Mouse (Mus musculus) lung, embryonic 14.5 days (tissue): ENCODE data around the gene Runx2. TPM values are rescaled to one million over a fixed set of nuclear protein-coding genes. Genes with fewer than 3 reads are reported as not detected.

Experiments
- ATAC-seq: fragments of 200-750 bp; cut with Nextera tagmentation; 2 replicates; pipeline ENCODE4 v1.8.0; 2017; ENCODE audit warnings: mild to moderate bottlenecking, moderate TSS enrichment, moderate library complexity; ENCODE audit not compliant: insufficient read depth
- DNase-seq: peaks from one replicate; pipeline ENCODE4 v3.0.0-alpha.2; 2015
- H3K27ac ChIP-seq: fragments of 300-500 bp; sonication (generic); 2 replicates; pipeline ENCODE4 v1.5.1; 2014; ENCODE audit warnings: low read depth, mild to moderate bottlenecking, moderate library complexity
- H3K27me3 ChIP-seq: fragments of 300-500 bp; sonication (generic); 2 replicates; pipeline ENCODE4 v1.6.1; 2014; ENCODE audit warnings: low read length, control low read depth; ENCODE audit not compliant: insufficient read depth
- H3K36me3 ChIP-seq: fragments of 300-500 bp; sonication (generic); 2 replicates; pipeline ENCODE4 v1.6.1; 2014; ENCODE audit warnings: control low read depth; ENCODE audit not compliant: insufficient read depth
- H3K4me1 ChIP-seq: fragments of 300-500 bp; sonication (generic); 2 replicates; pipeline ENCODE4 v1.6.1; 2014; ENCODE audit warnings: antibody characterized with exemption, control low read depth; ENCODE audit not compliant: insufficient read depth
- H3K4me2 ChIP-seq: fragments of 300-500 bp; sonication (generic); 2 replicates; pipeline ENCODE4 v1.6.1; 2014; ENCODE audit warnings: mild to moderate bottlenecking
- H3K4me3 ChIP-seq: fragments of 300-500 bp; sonication (generic); 2 replicates; pipeline ENCODE4 v1.5.1; 2014; ENCODE audit warnings: low read depth, low read length
- H3K9ac ChIP-seq: fragments of 300-500 bp; sonication (generic); 2 replicates; pipeline ENCODE4 v1.6.1; 2014
- H3K9me3 ChIP-seq: fragments of 300-500 bp; sonication (generic); 2 replicates; pipeline ENCODE4 v1.6.1; 2016; ENCODE audit warnings: low read depth, low read length, control low read depth
- CTCF ChIP-seq: IDR thresholded peaks from 2 replicates; pipeline ENCODE4 v1.5.1; 2016; ENCODE audit warnings: antibody characterized with exemption, low read depth
- WGBS: fragments of 180-500 bp; shearing (Covaris S2); extraction: QIAGEN DNeasy Blood & Tissue Kit; methylation state at CpG from one replicate; pipeline ENCODE4 v1.1.7; 2014; 5-methylcytosine and 5-hydroxymethylcytosine counted together
- polyA plus RNA-seq: library from polyadenylated mRNA; unstranded; fragments of >200 nt; fragmentation: Nextera tagmentation; extraction: Ambion mirVana; gene quantifications from 2 replicates; pipeline ENCODE4 v1.2.1, GENCODE M21; 2014

The Runx2 gene
- polyA plus RNA-seq, 1 experiment from 2014 or later = 1.3 TPM

DNA sequence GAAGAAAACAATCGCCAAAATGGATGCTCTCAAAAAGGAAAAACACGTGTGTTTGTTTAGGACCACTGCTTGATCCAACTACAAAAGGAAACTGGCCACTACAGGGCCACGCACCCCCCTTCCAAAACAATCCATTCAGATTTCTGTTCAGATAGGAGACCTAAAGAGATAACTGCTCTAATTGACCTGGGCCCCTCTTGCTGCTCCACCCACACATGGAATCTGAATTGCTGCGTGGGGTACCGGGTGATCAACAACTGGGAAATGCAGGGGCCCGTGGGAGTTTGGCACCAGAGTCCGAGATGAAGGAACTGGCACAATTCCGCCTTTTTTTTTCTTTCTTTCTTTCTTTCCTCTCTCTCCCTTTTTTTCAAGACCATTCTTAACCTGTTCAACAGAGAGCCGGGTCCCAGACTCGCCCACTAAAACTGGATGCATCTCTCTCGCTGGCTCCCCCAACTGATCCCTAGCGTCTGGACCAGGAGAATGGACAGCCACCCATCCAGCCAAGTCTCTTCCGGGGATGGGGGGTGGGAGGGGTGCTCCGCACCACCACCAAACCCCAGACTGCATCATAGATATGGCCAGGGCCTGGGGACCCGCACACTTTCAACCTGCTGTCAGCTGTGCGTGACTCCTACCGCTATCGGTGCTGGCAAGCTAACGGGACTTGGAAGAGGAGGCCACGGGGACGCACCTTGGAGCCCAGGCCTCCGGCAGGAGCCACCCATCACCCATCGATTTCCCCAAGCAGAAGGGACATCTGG lies 80.9 kb downstream of the Runx2 start:
- ATAC-seq = no peak
- H3K4me1 ChIP-seq = 0 out of 2 replicates have a peak, but pooled peaks cover 4% of the 10 kb centered on the region
- peaks cover 70% of the 10 kb centered on the region for H3K27me3 ChIP-seq
- no peak overlapping the region for H3K9ac ChIP-seq
- no peaks in the 10 kb centered on the region for H3K9me3 ChIP-seq
- peak overlapping the region; percentile 64 for H3K4me3 ChIP-seq
- no peak overlapping the region for H3K27ac ChIP-seq
- TF ChIP-seq CTCF = no peak
- H3K36me3 ChIP-seq = no peaks in the 10 kb centered on the region
- WGBS = 8% methylated on average over 23 of the region's 23 CpGs
- no peak for DNase-seq
- peak overlapping the region; percentile 93 for H3K4me2 ChIP-seq

DNA sequence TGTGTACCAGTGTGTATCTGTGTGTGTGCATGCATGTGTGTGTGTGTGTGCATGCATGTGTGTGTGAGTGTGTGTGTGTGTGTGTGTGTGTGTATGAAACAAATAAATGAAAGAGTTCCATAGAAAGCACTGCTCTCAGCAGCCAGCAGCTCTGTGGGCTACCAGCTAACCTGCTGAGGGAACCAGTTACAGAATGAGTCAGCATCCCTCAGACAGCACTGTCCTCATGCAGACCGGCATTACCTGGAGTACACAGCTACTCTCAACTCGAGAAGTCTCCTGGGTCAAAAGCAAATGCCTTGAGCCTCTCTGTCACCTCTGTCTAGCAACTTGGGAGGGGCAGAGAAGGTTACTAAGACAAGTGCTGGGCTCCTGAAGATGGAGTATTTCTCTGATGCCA lies 86.1 kb downstream of the Runx2 start:
- DNase-seq (no peak), ATAC-seq (no peak)
- H3K27me3 ChIP-seq = peaks cover 22% of the 10 kb centered on the region
- H3K4me1 ChIP-seq = no peaks in the 10 kb centered on the region
- H3K4me3 ChIP-seq = no peak overlapping the region
- H3K9me3 ChIP-seq = no peaks in the 10 kb centered on the region
- H3K4me2 ChIP-seq = no peak overlapping the region
- WGBS = 36% methylated on average over 2 of the region's 2 CpGs
- no peak overlapping the region for H3K27ac ChIP-seq
- no peaks in the 10 kb centered on the region for H3K36me3 ChIP-seq
- TF ChIP-seq CTCF = no peak
- H3K9ac ChIP-seq = no peak overlapping the region

GRCm38 (mm10) chr17:44727675-44728074 lies 86.9 kb downstream of the Runx2 start:
- TF ChIP-seq CTCF = no peak
- no peak for DNase-seq
- ATAC-seq = no peak

DNA sequence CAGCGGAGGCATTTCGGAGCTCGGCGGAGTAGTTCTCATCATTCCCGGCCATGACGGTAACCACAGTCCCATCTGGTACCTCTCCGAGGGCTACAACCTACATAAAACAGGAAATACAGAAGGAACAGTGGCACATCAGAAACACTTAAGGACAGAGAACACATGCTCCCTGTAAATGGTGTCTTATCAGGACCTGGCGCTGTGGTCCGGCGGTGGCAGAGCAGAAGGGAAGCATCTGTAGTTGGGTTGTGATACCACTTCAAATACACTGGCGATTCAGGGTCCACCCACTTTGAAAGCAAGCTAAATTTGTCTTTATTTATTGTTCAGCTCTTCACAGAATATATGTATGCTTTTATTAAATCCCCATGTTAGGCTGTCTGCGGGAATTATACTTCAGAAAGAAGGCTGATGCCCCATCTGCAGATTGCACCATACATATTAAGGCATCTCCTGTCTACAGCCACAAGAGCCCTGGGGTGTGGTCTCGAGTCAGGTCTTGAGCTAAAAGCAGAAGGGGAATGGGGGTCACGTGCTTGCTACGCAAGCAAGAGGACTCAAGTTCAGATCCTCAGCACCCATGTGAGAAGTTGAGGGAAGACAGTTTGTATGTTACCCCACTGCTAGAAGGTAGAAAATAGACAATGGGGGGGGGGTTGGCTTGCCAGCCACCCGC lies 89.7 kb downstream of the Runx2 start:
- Histone ChIP-seq H3K9me3 (no peaks in the 10 kb centered on the region), H3K9ac (no peak overlapping the region), H3K4me3 (no peak overlapping the region), H3K36me3 (no peaks in the 10 kb centered on the region), H3K27me3 (peaks cover 3% of the 10 kb centered on the region; the same call in 1 of the 2 replicates), H3K4me1 (no peaks in the 10 kb centered on the region), H3K4me2 (no peak overlapping the region), H3K27ac (no peak overlapping the region)
- DNase-seq = no peak
- 70% methylated on average over 16 of the region's 16 CpGs for WGBS
- ATAC-seq = no peak
- TF ChIP-seq CTCF = no peak

More at GRCm38 (mm10) chr17:44727675-44728074, 86.9 kb downstream of the Runx2 start:
- no peak overlapping the region for H3K4me3 ChIP-seq
- peaks cover 17% of the 10 kb centered on the region for H3K27me3 ChIP-seq
- H3K36me3 ChIP-seq = no peaks in the 10 kb centered on the region
- no peaks in the 10 kb centered on the region for H3K4me1 ChIP-seq
- H3K27ac ChIP-seq = no peak overlapping the region
- no peak overlapping the region for H3K4me2 ChIP-seq
- no peaks in the 10 kb centered on the region for H3K9me3 ChIP-seq
- no peak overlapping the region for H3K9ac ChIP-seq

GRCm38 (mm10) chr17:44724255-44724654 lies 90.3 kb downstream of the Runx2 start:
- Histone ChIP-seq H3K4me1 (no peaks in the 10 kb centered on the region), H3K9me3 (no peaks in the 10 kb centered on the region), H3K4me3 (no peak overlapping the region), H3K27ac (no peak overlapping the region), H3K36me3 (no peaks in the 10 kb centered on the region), H3K9ac (no peak overlapping the region), H3K4me2 (no peak overlapping the region), H3K27me3 (no peaks in the 10 kb centered on the region)
- DNase-seq = peak; percentile 29
- 49% methylated on average over 11 of the region's 11 CpGs for WGBS
- ATAC-seq = no peak
- no peak for TF ChIP-seq CTCF

DNA sequence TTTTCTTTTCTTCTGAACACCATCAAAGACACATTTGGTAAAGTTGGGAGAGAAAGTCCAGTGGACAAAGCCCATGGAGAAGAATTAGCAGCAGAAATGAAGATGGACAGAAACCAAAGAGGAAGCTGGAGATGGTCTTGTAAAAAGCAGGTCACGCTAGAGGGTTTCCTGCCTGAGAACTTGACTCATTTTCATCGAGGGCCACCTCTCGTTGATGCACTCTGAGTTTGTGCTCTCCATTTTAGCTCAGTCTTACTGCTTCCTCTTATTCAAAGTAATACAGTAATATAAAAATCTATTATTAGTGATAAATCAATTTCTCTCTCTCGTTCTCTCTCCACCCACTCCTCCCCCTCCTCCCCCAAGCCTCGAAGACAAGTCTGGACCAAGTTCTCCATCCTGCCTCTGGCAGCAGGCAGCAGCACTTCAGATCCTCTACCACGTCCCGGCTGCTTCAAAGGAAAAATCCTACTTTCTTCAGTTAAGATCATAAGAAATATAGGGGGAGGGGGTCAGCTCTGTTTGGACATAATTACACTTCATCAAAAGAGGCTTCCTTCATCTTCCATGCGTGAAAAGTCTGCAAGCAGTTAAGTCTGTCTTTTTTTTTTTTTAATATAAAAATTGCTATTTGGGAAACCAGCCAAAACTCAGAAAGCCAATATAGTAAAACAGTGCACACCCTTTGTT lies 92.3 kb downstream of the Runx2 start:
- no peaks in the 10 kb centered on the region for H3K27me3 ChIP-seq
- no peaks in the 10 kb centered on the region for H3K9me3 ChIP-seq
- no peaks in the 10 kb centered on the region for H3K36me3 ChIP-seq
- no peak for TF ChIP-seq CTCF
- WGBS = 20% methylated on average over 8 of the region's 8 CpGs
- H3K4me2 ChIP-seq = no peak overlapping the region
- H3K27ac ChIP-seq = no peak overlapping the region
- DNase-seq = peak; percentile 70
- peak; percentile 65; the same call in 1 of the 2 replicates for ATAC-seq
- H3K4me1 ChIP-seq = peaks cover 11% of the 10 kb centered on the region; the same call in 1 of the 2 replicates
- H3K4me3 ChIP-seq = no peak overlapping the region
- no peak overlapping the region for H3K9ac ChIP-seq

- H3K9me3 ChIP-seq = no peaks in the 10 kb centered on the region
- no peaks in the 10 kb centered on the region for H3K36me3 ChIP-seq
- no peak overlapping the region for H3K4me3 ChIP-seq
- H3K9ac ChIP-seq = no peak overlapping the region
- ATAC-seq = no peak
- no peak for DNase-seq
- peaks cover 11% of the 10 kb centered on the region; the same call in 1 of the 2 replicates for H3K4me1 ChIP-seq
- H3K27ac ChIP-seq = no peak overlapping the region
- WGBS = 51% methylated on average over 6 of the region's 6 CpGs
- no peak for TF ChIP-seq CTCF
- no peak overlapping the region for H3K4me2 ChIP-seq
- H3K27me3 ChIP-seq = no peaks in the 10 kb centered on the region
Observed at GRCm38 (mm10) chr17:44718591-44718990, 96.0 kb downstream of the Runx2 start.
